Mouse (Mus musculus): ENCODE data around the gene Snx30. TPM values are rescaled to one million over a fixed set of nuclear protein-coding genes. Genes with fewer than 3 reads are reported as not detected.

Gene Snx30
- polyA plus RNA-seq, 1 experiment from 2014 or later: 7.1 TPM

DNA sequence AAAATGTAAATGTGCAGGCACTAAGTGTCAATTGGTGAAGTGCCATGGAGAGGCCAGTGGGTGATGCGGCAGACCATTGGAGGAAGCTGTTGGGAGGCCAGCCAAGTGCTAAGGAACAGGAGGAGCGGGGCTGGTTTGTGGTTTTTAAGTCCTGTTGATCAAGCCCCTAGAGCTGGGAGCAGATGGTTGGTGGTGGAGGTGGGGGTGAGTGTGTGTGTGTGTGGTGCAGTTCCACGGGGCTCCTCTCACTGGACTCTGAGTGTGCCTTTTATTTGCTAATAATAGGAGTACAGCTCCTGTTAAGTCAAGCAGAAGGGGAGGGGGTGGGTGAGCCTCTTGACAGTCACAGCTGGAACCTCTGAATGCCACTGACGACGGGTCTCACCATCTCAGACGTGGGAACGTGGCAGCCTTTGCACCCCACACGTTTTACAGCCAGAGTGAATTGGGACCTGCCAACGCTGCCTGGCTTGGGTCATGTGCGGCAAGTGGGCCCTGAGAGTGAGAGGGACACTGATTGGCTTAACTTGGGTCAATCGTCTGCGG lies 13.9 kb downstream of the Snx30 start:
- WGBS: 76% methylated on average over 12 of the region's 12 CpGs
- no peak overlapping the region for H3K27ac ChIP-seq (replicated peaks; ENCODE audit: low read depth, low read length)
- ATAC-seq (replicated peaks; ENCODE audit: insufficient number of reproducible peaks, low FRiP score, low TSS enrichment, low read depth) (peak; percentile 85), DNase-seq (ENCODE audit: low spot score) (no peak)
- no peaks in the 10 kb centered on the region for H3K27me3 ChIP-seq (ENCODE audit: control insufficient read depth, insufficient read depth, low read length)
- H3K4me3 ChIP-seq (ENCODE audit: low read depth, low read length): no peak overlapping the region
- H3K9ac ChIP-seq (replicated peaks; ENCODE audit: low read length): no peak overlapping the region
- no peaks in the 10 kb centered on the region for H3K9me3 ChIP-seq (replicated peaks; ENCODE audit: control insufficient read depth, low read length)
- no peak overlapping the region for H3K4me2 ChIP-seq (ENCODE audit: low read depth, low read length)
- no peaks in the 10 kb centered on the region for H3K36me3 ChIP-seq (replicated peaks; ENCODE audit: control insufficient read depth, insufficient read depth, low read depth, low read length)
- H3K4me1 ChIP-seq (ENCODE audit: control insufficient read depth, insufficient read depth, low read length): no peaks in the 10 kb centered on the region

DNA sequence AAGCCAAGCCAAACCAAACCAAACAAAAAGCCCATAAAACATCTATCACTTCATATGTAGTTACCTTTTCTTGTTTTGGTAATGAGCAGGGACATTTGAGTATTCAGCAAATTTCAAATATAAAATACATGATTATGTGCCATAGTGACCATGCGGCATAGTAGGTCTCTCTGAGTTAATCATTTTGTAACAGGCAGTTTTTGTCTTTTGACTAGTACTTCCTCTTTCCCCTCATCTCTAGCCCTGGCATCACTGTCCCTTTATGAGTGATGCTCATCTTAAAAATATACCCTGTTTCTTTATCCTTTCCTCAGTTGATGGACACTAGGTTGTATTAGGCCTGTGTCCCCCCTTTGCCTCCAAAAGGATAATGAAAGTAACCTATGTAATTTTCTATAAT lies 15.9 kb downstream of the Snx30 start:
- H3K36me3 ChIP-seq (replicated peaks; ENCODE audit: control insufficient read depth, insufficient read depth, low read depth, low read length): no peaks in the 10 kb centered on the region
- DNase-seq (ENCODE audit: low spot score): no peak
- ATAC-seq (replicated peaks; ENCODE audit: insufficient number of reproducible peaks, low FRiP score, low TSS enrichment, low read depth): no peak
- H3K9me3 ChIP-seq (replicated peaks; ENCODE audit: control insufficient read depth, low read length): no peaks in the 10 kb centered on the region
- H3K4me3 ChIP-seq (ENCODE audit: low read depth, low read length): no peak overlapping the region
- H3K27ac ChIP-seq (replicated peaks; ENCODE audit: low read depth, low read length): no peak overlapping the region
- WGBS: 100% methylated on average over 1 of the region's 1 CpGs
- H3K4me2 ChIP-seq (ENCODE audit: low read depth, low read length): no peak overlapping the region
- no peaks in the 10 kb centered on the region for H3K4me1 ChIP-seq (ENCODE audit: control insufficient read depth, insufficient read depth, low read length)
- no peaks in the 10 kb centered on the region for H3K27me3 ChIP-seq (ENCODE audit: control insufficient read depth, insufficient read depth, low read length)
- no peak overlapping the region for H3K9ac ChIP-seq (replicated peaks; ENCODE audit: low read length)

DNA sequence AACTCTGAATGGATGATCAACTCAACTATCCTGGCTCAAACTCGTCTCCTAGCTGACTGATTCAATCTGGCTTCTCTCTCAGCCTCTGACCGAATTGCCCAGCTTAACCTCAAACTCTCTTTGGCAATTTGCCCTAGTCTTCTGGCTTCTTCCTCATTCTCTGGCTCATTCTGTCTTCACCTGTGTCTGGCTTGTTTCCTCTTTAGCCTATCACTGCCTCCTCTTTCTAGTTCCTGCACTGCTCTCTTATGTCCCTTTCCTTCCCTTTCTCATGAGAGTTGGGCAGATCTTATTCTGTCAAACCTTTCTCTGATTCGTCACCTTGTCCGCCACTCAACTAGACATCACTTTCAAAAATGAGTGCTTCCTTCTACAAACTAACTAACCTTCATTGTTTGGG lies 16.5 kb downstream of the Snx30 start:
- Histone ChIP-seq H3K27ac (replicated peaks; ENCODE audit: low read depth, low read length) (no peak overlapping the region), H3K4me1 (ENCODE audit: control insufficient read depth, insufficient read depth, low read length) (no peaks in the 10 kb centered on the region), H3K4me3 (ENCODE audit: low read depth, low read length) (no peak overlapping the region), H3K9ac (replicated peaks; ENCODE audit: low read length) (no peak overlapping the region), H3K4me2 (ENCODE audit: low read depth, low read length) (no peak overlapping the region), H3K9me3 (replicated peaks; ENCODE audit: control insufficient read depth, low read length) (no peaks in the 10 kb centered on the region), H3K27me3 (ENCODE audit: control insufficient read depth, insufficient read depth, low read length) (no peaks in the 10 kb centered on the region), H3K36me3 (replicated peaks; ENCODE audit: control insufficient read depth, insufficient read depth, low read depth, low read length) (no peaks in the 10 kb centered on the region)
- WGBS: 86% methylated on average over 4 of the region's 4 CpGs
- DNase-seq (ENCODE audit: low spot score): no peak
- ATAC-seq (replicated peaks; ENCODE audit: insufficient number of reproducible peaks, low FRiP score, low TSS enrichment, low read depth): no peak

DNA sequence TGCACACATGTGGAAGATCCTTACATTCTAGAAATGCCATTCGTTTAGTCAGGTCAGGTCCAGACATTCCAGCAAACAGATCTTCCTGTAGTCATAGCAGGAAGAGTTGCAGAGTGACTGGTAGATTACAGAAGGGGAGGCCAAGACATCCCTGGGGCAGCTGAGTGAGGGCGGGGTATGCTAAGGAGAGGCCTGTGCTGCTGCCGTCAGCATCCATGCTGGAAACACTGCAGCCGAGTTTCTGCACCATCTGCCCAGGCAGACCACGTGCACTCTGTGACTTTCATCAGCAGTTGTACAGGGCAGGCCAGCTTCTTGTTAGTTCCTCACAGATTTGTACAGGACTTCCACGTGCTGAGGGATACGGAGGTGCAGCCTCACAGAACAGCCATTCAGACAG lies 17.8 kb downstream of the Snx30 start:
- ATAC-seq (replicated peaks; ENCODE audit: insufficient number of reproducible peaks, low FRiP score, low TSS enrichment, low read depth): no peak
- H3K36me3 ChIP-seq (replicated peaks; ENCODE audit: control insufficient read depth, insufficient read depth, low read depth, low read length): no peaks in the 10 kb centered on the region
- H3K4me2 ChIP-seq (ENCODE audit: low read depth, low read length): no peak overlapping the region
- no peak overlapping the region for H3K4me3 ChIP-seq (ENCODE audit: low read depth, low read length)
- no peaks in the 10 kb centered on the region for H3K9me3 ChIP-seq (replicated peaks; ENCODE audit: control insufficient read depth, low read length)
- no peak for DNase-seq (ENCODE audit: low spot score)
- no peak overlapping the region for H3K9ac ChIP-seq (replicated peaks; ENCODE audit: low read length)
- WGBS: 52% methylated on average over 7 of the region's 7 CpGs
- no peaks in the 10 kb centered on the region for H3K4me1 ChIP-seq (ENCODE audit: control insufficient read depth, insufficient read depth, low read length)
- no peak overlapping the region for H3K27ac ChIP-seq (replicated peaks; ENCODE audit: low read depth, low read length)
- no peaks in the 10 kb centered on the region for H3K27me3 ChIP-seq (ENCODE audit: control insufficient read depth, insufficient read depth, low read length)

DNA sequence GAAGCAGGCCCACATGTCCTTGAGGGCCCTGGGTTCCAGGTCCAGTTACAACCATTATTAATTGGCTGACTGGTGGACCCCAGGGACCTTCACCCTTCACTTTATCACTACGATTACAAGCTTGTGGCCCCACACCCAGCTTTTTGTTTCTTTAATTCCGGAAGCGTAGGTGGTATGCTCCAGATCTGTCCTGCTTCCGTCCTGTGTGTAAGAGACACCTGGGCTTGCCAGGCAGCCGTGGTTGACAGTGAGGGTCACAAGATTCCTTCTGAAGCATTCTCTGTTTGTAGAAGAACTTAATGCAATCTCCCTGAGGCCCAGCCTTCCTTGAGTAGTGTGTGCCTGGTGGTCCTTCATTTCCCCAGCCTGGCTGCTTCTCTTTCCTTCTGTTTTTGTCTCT lies 19.2 kb downstream of the Snx30 start:
- H3K27ac ChIP-seq (replicated peaks; ENCODE audit: low read depth, low read length): no peak overlapping the region
- H3K36me3 ChIP-seq (replicated peaks; ENCODE audit: control insufficient read depth, insufficient read depth, low read depth, low read length): no peaks in the 10 kb centered on the region
- WGBS: 91% methylated on average over 5 of the region's 5 CpGs
- no peaks in the 10 kb centered on the region for H3K27me3 ChIP-seq (ENCODE audit: control insufficient read depth, insufficient read depth, low read length)
- H3K9me3 ChIP-seq (replicated peaks; ENCODE audit: control insufficient read depth, low read length): no peaks in the 10 kb centered on the region
- H3K4me1 ChIP-seq (ENCODE audit: control insufficient read depth, insufficient read depth, low read length): no peaks in the 10 kb centered on the region
- DNase-seq (ENCODE audit: low spot score) (no peak), ATAC-seq (replicated peaks; ENCODE audit: insufficient number of reproducible peaks, low FRiP score, low TSS enrichment, low read depth) (no peak)
- no peak overlapping the region for H3K4me3 ChIP-seq (ENCODE audit: low read depth, low read length)
- no peak overlapping the region for H3K4me2 ChIP-seq (ENCODE audit: low read depth, low read length)
- no peak overlapping the region for H3K9ac ChIP-seq (replicated peaks; ENCODE audit: low read length)

DNA sequence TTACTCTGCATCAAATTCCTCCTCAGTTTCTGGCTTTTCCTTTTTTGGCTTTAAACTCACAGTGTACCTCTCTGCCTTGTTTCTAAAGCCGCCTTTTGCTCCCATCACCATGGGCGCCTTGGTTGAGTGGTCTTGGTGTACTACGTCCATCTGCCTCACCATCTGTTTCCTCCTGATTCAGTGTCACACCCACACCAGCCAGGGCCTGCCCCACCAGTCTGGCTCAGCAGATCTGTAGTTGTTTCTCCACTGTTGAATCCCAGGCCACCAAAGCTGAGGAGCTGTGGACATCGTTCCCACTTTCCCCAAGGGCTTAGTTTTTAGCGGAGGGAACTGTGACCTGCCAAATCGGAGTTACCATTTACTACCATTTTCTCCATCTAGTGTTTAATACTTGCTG lies 20.0 kb downstream of the Snx30 start:
- Histone ChIP-seq H3K4me2 (ENCODE audit: low read depth, low read length) (no peak overlapping the region), H3K27me3 (ENCODE audit: control insufficient read depth, insufficient read depth, low read length) (no peaks in the 10 kb centered on the region), H3K4me1 (ENCODE audit: control insufficient read depth, insufficient read depth, low read length) (no peaks in the 10 kb centered on the region), H3K36me3 (replicated peaks; ENCODE audit: control insufficient read depth, insufficient read depth, low read depth, low read length) (no peaks in the 10 kb centered on the region), H3K27ac (replicated peaks; ENCODE audit: low read depth, low read length) (no peak overlapping the region), H3K9ac (replicated peaks; ENCODE audit: low read length) (no peak overlapping the region), H3K9me3 (replicated peaks; ENCODE audit: control insufficient read depth, low read length) (no peaks in the 10 kb centered on the region), H3K4me3 (ENCODE audit: low read depth, low read length) (no peak overlapping the region)
- ATAC-seq (replicated peaks; ENCODE audit: insufficient number of reproducible peaks, low FRiP score, low TSS enrichment, low read depth) (no peak), DNase-seq (ENCODE audit: low spot score) (no peak)
- WGBS: 91% methylated on average over 6 of the region's 6 CpGs

DNA sequence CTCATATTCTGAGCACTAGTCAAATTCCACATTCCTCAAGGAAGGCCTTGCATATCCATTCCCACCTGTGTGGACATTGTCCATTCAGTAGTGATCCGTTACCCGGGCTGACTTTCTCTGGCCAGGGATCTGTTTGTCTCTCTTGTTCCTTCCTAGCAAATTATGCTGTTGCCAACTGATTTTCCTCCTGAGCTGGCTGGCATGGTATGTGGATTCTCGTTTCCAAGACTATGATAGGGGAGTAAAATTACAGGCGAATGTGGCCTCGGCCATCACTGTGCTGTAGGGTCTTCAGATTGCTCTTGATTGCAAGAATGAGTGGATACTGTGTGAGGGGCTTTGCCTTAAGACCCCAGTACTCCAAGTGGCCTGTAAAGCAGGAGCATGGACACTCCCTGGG lies 20.7 kb downstream of the Snx30 start:
- H3K36me3 ChIP-seq (replicated peaks; ENCODE audit: control insufficient read depth, insufficient read depth, low read depth, low read length): no peaks in the 10 kb centered on the region
- no peaks in the 10 kb centered on the region for H3K9me3 ChIP-seq (replicated peaks; ENCODE audit: control insufficient read depth, low read length)
- DNase-seq (ENCODE audit: low spot score) (no peak), ATAC-seq (replicated peaks; ENCODE audit: insufficient number of reproducible peaks, low FRiP score, low TSS enrichment, low read depth) (no peak)
- no peak overlapping the region for H3K9ac ChIP-seq (replicated peaks; ENCODE audit: low read length)
- H3K4me2 ChIP-seq (ENCODE audit: low read depth, low read length): no peak overlapping the region
- no peak overlapping the region for H3K4me3 ChIP-seq (ENCODE audit: low read depth, low read length)
- 89% methylated on average over 5 of the region's 5 CpGs for WGBS
- no peak overlapping the region for H3K27ac ChIP-seq (replicated peaks; ENCODE audit: low read depth, low read length)
- H3K4me1 ChIP-seq (ENCODE audit: control insufficient read depth, insufficient read depth, low read length): no peaks in the 10 kb centered on the region
- no peaks in the 10 kb centered on the region for H3K27me3 ChIP-seq (ENCODE audit: control insufficient read depth, insufficient read depth, low read length)

DNA sequence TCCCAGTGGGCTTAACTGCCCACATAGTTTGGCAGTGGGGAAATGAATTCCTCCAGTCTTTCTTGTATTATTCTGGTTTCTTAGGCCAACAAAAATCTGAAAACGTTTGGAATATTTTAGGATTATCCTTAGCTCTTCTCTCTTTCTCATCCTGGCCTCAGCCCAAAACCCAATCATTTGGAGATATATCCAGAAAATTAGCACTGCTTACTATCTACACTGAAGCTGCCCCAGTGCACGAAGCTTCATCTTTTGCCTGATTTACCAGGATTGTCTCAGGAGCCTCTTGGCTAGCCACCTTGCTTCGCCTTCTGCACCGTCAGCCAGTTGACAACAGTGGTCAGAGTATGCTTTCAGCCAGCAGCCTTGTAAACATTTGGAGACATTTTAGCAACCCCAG lies 23.4 kb downstream of the Snx30 start:
- 84% methylated on average over 4 of the region's 4 CpGs for WGBS
- no peaks in the 10 kb centered on the region for H3K36me3 ChIP-seq (replicated peaks; ENCODE audit: control insufficient read depth, insufficient read depth, low read depth, low read length)
- H3K9me3 ChIP-seq (replicated peaks; ENCODE audit: control insufficient read depth, low read length): no peaks in the 10 kb centered on the region
- no peak for DNase-seq (ENCODE audit: low spot score)
- H3K27me3 ChIP-seq (ENCODE audit: control insufficient read depth, insufficient read depth, low read length): no peaks in the 10 kb centered on the region
- H3K4me1 ChIP-seq (ENCODE audit: control insufficient read depth, insufficient read depth, low read length): no peaks in the 10 kb centered on the region
- no peak overlapping the region for H3K27ac ChIP-seq (replicated peaks; ENCODE audit: low read depth, low read length)
- H3K9ac ChIP-seq (replicated peaks; ENCODE audit: low read length): no peak overlapping the region
- no peak for ATAC-seq (replicated peaks; ENCODE audit: insufficient number of reproducible peaks, low FRiP score, low TSS enrichment, low read depth)
- no peak overlapping the region for H3K4me2 ChIP-seq (ENCODE audit: low read depth, low read length)
- no peak overlapping the region for H3K4me3 ChIP-seq (ENCODE audit: low read depth, low read length)

All from embryonic facial prominence, embryonic 11.5 days (tissue).